Mouse (Mus musculus) heart, embryonic 12.5 days (tissue): Measurements from ENCODE around the gene Hyls1. TPM values are rescaled to one million over a fixed set of nuclear protein-coding genes. Genes with fewer than 3 reads are reported as not detected.

Experiments
- ATAC-seq: fragments of 200-750 bp; cut with Nextera tagmentation; 2 replicates; pipeline ENCODE4 v1.8.0; 2017; ENCODE audit warnings: moderate TSS enrichment, moderate library complexity; ENCODE audit not compliant: insufficient number of reproducible peaks, low FRiP score
- H3K27ac ChIP-seq: fragments of 300-500 bp; sonication (generic); 2 replicates; pipeline ENCODE4 v1.5.1; 2016; ENCODE audit warnings: mild to moderate bottlenecking, moderate library complexity; ENCODE audit not compliant: poor library complexity, severe bottlenecking
- H3K27me3 ChIP-seq: fragments of 300-500 bp; sonication (generic); replicated peaks from 2 replicates; pipeline ENCODE4 v1.6.1; 2016; ENCODE audit warnings: mild to moderate bottlenecking, moderate library complexity
- H3K36me3 ChIP-seq: fragments of 300-500 bp; sonication (generic); 2 replicates; pipeline ENCODE4 v1.6.1; 2016; ENCODE audit warnings: mild to moderate bottlenecking, moderate library complexity
- H3K4me1 ChIP-seq: fragments of 300-500 bp; sonication (generic); replicated peaks from 2 replicates; pipeline ENCODE4 v1.6.1; 2016; ENCODE audit warnings: mild to moderate bottlenecking
- H3K4me2 ChIP-seq: fragments of 300-500 bp; sonication (generic); 2 replicates; pipeline ENCODE4 v1.6.1; 2016; ENCODE audit warnings: mild to moderate bottlenecking, moderate library complexity
- H3K4me3 ChIP-seq: fragments of 300-500 bp; sonication (generic); 2 replicates; pipeline ENCODE4 v1.5.1; 2016; ENCODE audit warnings: mild to moderate bottlenecking
- H3K9ac ChIP-seq: fragments of 300-500 bp; sonication (generic); 2 replicates; pipeline ENCODE4 v1.6.1; 2016; ENCODE audit warnings: mild to moderate bottlenecking, moderate library complexity
- H3K9me3 ChIP-seq: fragments of 300-500 bp; sonication (generic); replicated peaks from 2 replicates; pipeline ENCODE4 v1.6.1; 2016; ENCODE audit warnings: mild to moderate bottlenecking, moderate library complexity
- WGBS: fragments of 180-500 bp; shearing (Covaris S2); methylation state at CpG from one replicate; pipeline ENCODE4 v1.1.7; 2016; 5-methylcytosine and 5-hydroxymethylcytosine counted together
- polyA plus RNA-seq: library from polyadenylated mRNA; unstranded; fragments of >200 nt; fragmentation: Nextera tagmentation; extraction: Ambion mirVana; gene quantifications from 2 replicates; pipeline ENCODE4 v1.2.1, GENCODE M21; 2016

The Hyls1 gene
- polyA plus RNA-seq, 1 experiment from 2014 or later = 13.6 TPM

- Histone ChIP-seq H3K4me1 (peaks cover 9% of the 10 kb centered on the region), H3K27ac (no peak overlapping the region), H3K4me2 (no peak overlapping the region), H3K9ac (no peak overlapping the region), H3K27me3 (0 out of 2 replicates have a peak, but pooled peaks cover 3% of the 10 kb centered on the region), H3K9me3 (no peaks in the 10 kb centered on the region), H3K36me3 (no peaks in the 10 kb centered on the region), H3K4me3 (no peak overlapping the region)
- no peak for ATAC-seq
- 81% methylated on average over 14 of the region's 14 CpGs for WGBS
These were observed 26.9 kb downstream of the Hyls1 start for GRCm38 (mm10) chr9:35543099-35543860.

- H3K4me3 ChIP-seq = no peak overlapping the region
- 59% methylated on average over 6 of the region's 6 CpGs for WGBS
- ATAC-seq = no peak
These were observed 28.3 kb downstream of the Hyls1 start for GRCm38 (mm10) chr9:35541941-35542340.

GRCm38 (mm10) chr9:35541488-35541887, 28.7 kb downstream of the Hyls1 start:
- Histone ChIP-seq H3K4me3 (no peak overlapping the region), H3K9me3 (no peaks in the 10 kb centered on the region), H3K27ac (no peak overlapping the region), H3K4me1 (peaks cover 17% of the 10 kb centered on the region), H3K27me3 (0 out of 2 replicates have a peak, but pooled peaks cover 3% of the 10 kb centered on the region), H3K36me3 (no peaks in the 10 kb centered on the region), H3K9ac (no peak overlapping the region), H3K4me2 (no peak overlapping the region)
- 5% methylated on average over 6 of the region's 6 CpGs for WGBS
- ATAC-seq = no peak

More at GRCm38 (mm10) chr9:35541941-35542340, 28.3 kb downstream of the Hyls1 start:
- Histone ChIP-seq H3K4me2 (no peak overlapping the region), H3K27me3 (0 out of 2 replicates have a peak, but pooled peaks cover 3% of the 10 kb centered on the region), H3K4me1 (peaks cover 17% of the 10 kb centered on the region), H3K9ac (no peak overlapping the region), H3K27ac (no peak overlapping the region), H3K36me3 (no peaks in the 10 kb centered on the region), H3K9me3 (no peaks in the 10 kb centered on the region)

DNA sequence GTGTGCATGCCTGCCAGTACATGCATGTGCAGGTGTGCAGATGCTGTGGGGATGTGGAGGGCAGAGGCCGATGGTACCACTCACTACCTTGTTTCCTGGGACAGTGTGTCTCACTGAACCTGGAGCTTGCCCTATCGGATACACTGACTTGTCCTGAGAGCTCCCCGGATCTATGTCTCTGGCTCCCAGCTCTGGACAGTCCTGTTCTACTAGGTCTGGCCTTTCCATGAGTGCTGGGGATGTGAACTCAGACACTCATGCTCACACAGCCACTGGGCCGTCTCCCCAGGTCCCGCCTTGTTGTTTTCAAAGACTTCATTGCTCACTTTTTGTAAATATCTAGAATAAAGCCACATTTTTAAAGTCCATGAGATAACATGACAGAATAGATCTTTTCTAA, 29.2 kb downstream of the Hyls1 start:
- 0 out of 2 replicates have a peak, but pooled peaks cover 3% of the 10 kb centered on the region for H3K27me3 ChIP-seq
- H3K36me3 ChIP-seq = no peaks in the 10 kb centered on the region
- peaks cover 17% of the 10 kb centered on the region for H3K4me1 ChIP-seq
- no peak overlapping the region for H3K27ac ChIP-seq
- H3K4me2 ChIP-seq = no peak overlapping the region
- H3K9me3 ChIP-seq = no peaks in the 10 kb centered on the region
- ATAC-seq = no peak
- WGBS = 81% methylated on average over 5 of the region's 5 CpGs
- no peak overlapping the region for H3K4me3 ChIP-seq
- no peak overlapping the region for H3K9ac ChIP-seq

DNA sequence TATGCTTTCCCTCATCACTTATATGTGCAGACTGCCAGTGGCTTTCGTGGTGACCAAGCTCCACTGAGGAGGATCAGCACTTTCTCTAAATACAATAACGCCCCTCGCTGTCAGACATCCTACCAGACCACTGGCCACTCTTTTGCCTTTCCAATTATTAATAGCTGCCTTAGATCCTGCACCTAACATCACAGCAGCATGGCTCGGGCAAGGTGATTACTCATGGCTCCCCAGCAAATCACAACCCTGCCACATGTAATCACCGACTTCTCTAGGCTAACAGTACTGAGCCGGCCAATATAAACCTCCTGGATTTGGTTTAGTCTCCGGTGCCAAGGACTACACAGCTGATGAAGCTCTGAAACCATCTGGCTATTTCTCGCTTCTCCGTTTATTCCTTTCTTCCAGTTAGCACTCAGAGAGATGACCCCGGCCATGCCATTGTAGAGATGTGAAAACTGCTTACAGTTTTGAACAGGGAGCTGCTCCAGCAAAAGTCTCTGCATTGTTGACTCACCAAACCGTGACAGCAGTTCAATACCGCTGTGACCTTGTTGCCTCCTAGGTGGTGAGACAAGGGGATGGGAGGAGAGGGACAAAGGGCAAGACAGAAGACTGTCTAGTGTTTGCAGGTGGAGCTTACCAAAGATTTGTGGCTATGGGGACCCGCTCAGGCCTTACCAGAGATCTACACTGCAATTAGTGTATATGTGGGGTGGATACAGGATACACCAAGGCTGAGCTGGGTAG, 31.0 kb downstream of the Hyls1 start:
- 78% methylated on average over 13 of the region's 13 CpGs for WGBS
- no peak overlapping the region for H3K27ac ChIP-seq
- no peak for ATAC-seq

GRCm38 (mm10) chr9:35535876-35536275, 34.3 kb downstream of the Hyls1 start:
- H3K9me3 ChIP-seq = no peaks in the 10 kb centered on the region
- H3K4me1 ChIP-seq = peaks cover 20% of the 10 kb centered on the region
- no peak overlapping the region for H3K4me2 ChIP-seq
- H3K9ac ChIP-seq = no peak overlapping the region
- no peak overlapping the region for H3K27ac ChIP-seq
- WGBS = 57% methylated on average over 4 of the region's 4 CpGs
- H3K27me3 ChIP-seq = no peaks in the 10 kb centered on the region
- no peaks in the 10 kb centered on the region for H3K36me3 ChIP-seq
- no peak overlapping the region for H3K4me3 ChIP-seq
- no peak for ATAC-seq

More for the DNA sequence above, 31.0 kb downstream of the Hyls1 start:
- H3K9me3 ChIP-seq = no peaks in the 10 kb centered on the region
- no peak overlapping the region for H3K4me2 ChIP-seq
- no peak overlapping the region for H3K4me3 ChIP-seq
- no peaks in the 10 kb centered on the region for H3K36me3 ChIP-seq
- H3K27me3 ChIP-seq = 0 out of 2 replicates have a peak, but pooled peaks cover 3% of the 10 kb centered on the region
- H3K9ac ChIP-seq = no peak overlapping the region
- H3K4me1 ChIP-seq = peaks cover 20% of the 10 kb centered on the region

DNA sequence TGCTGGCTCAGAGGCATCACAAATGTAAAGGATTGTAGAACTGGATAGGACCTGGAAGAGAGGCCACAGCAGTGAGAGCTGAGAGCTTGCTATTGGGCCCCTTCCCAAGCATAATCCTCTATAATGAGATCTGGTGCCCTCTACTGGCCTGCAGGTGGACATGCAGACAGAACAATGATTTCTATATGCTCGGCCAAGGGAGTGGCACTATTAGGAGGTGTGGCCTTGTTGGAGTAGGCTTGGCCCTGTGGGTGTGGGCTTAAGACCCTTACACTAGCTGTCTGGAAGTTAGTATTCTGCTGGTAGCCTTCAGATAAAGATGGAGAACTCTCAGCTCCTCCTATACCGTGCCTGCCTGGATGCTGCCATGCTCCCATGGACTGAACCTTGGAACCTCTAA, 35.1 kb downstream of the Hyls1 start:
- Histone ChIP-seq H3K4me1 (peaks cover 20% of the 10 kb centered on the region), H3K4me2 (no peak overlapping the region), H3K27me3 (no peaks in the 10 kb centered on the region), H3K4me3 (no peak overlapping the region), H3K9ac (no peak overlapping the region), H3K27ac (no peak overlapping the region), H3K9me3 (no peaks in the 10 kb centered on the region), H3K36me3 (no peaks in the 10 kb centered on the region)
- WGBS = 3% methylated on average over 2 of the region's 2 CpGs
- peak; percentile 58 for ATAC-seq

- ATAC-seq = no peak
- no peak overlapping the region for H3K4me2 ChIP-seq
- H3K9me3 ChIP-seq = no peaks in the 10 kb centered on the region
- 59% methylated on average over 9 of the region's 9 CpGs for WGBS
- H3K36me3 ChIP-seq = no peaks in the 10 kb centered on the region
- H3K27ac ChIP-seq = no peak overlapping the region
- H3K27me3 ChIP-seq = no peaks in the 10 kb centered on the region
- H3K4me3 ChIP-seq = no peak overlapping the region
- H3K4me1 ChIP-seq = peaks cover 11% of the 10 kb centered on the region
- no peak overlapping the region for H3K9ac ChIP-seq
These were observed 36.9 kb downstream of the Hyls1 start for GRCm38 (mm10) chr9:35533266-35533665.

- Histone ChIP-seq H3K4me3 (no peak overlapping the region), H3K9me3 (no peaks in the 10 kb centered on the region), H3K9ac (no peak overlapping the region), H3K27me3 (0 out of 2 replicates have a peak, but pooled peaks cover 3% of the 10 kb centered on the region), H3K4me2 (no peak overlapping the region), H3K4me1 (0 out of 2 replicates have a peak, but pooled peaks cover 1% of the 10 kb centered on the region), H3K27ac (0 out of 2 replicates have a peak overlapping the region, but pooled peaks have one; percentile 3), H3K36me3 (no peaks in the 10 kb centered on the region)
- 14% methylated on average over 1 of the region's 1 CpGs for WGBS
- no peak for ATAC-seq
These were observed 40.4 kb downstream of the Hyls1 start for GRCm38 (mm10) chr9:35529796-35530195.

DNA sequence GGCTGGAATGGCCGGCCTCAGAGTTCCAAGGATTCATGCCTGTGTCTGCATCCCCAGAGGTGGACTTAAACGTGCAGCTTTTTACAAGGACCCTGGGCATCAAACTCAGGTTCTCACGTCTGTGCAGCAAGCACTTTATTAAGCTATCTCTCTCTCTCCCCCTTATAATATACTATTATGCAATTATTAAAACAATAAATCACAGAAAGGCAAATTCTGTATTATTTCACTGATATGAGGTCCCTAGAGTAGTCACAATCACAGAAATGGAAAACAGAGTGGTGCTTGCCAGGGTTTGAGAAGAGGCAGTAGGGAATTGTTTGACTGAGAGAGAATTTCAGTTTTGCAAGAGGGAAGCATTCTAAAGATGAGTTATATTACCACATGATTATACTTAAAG, 41.1 kb downstream of the Hyls1 start:
- Histone ChIP-seq H3K36me3 (no peaks in the 10 kb centered on the region), H3K27me3 (0 out of 2 replicates have a peak, but pooled peaks cover 3% of the 10 kb centered on the region), H3K4me3 (no peak overlapping the region), H3K9ac (no peak overlapping the region), H3K4me1 (0 out of 2 replicates have a peak, but pooled peaks cover 1% of the 10 kb centered on the region), H3K4me2 (no peak overlapping the region), H3K9me3 (no peaks in the 10 kb centered on the region), H3K27ac (no peak overlapping the region)
- no peak for ATAC-seq
- WGBS = 57% methylated on average over 3 of the region's 3 CpGs

DNA sequence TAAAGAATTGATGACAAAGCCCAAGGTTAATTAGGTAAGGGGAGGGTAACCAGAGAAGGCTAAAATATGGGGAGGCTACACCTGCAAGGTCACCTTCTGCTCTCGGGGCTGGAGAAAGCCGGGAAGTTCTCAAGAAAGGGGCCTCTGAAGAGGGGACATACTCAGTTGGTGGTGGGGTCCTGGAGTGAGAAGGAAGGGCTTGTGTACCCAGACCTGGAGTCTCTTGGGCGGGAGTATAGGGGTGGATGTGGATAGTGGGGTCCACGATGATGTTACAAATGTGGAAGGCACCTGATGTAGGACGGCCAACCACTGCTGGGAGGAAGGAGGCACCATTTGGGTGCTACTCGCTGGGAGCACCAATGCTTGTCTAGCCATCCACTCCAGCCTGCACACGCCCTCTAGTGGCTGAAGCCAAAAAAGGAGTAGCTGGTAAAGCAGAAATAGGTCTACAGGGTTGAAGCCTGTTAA, 46.2 kb downstream of the Hyls1 start:
- 0 out of 2 replicates have a peak, but pooled peaks cover 3% of the 10 kb centered on the region for H3K27me3 ChIP-seq
- no peak overlapping the region for H3K4me2 ChIP-seq
- peaks cover 8% of the 10 kb centered on the region; the same call in 1 of the 2 replicates for H3K4me1 ChIP-seq
- no peaks in the 10 kb centered on the region for H3K9me3 ChIP-seq
- WGBS = 26% methylated on average over 7 of the region's 7 CpGs
- H3K9ac ChIP-seq = no peak overlapping the region
- H3K4me3 ChIP-seq = no peak overlapping the region
- peak; percentile 53 for ATAC-seq
- H3K27ac ChIP-seq = 0 out of 2 replicates have a peak overlapping the region, but pooled peaks have one; percentile 8
- H3K36me3 ChIP-seq = no peaks in the 10 kb centered on the region
